Mouse (Mus musculus): Measurements from ENCODE around the gene Csnk1g1. TPM values are rescaled to one million over a fixed set of nuclear protein-coding genes. Genes with fewer than 3 reads are reported as not detected.
A peak's percentile ranks its signal among the peaks of the same experiment; 100 is the strongest.

Csnk1g1 gene
- polyA plus RNA-seq (2015; fragmentation: Nextera tagmentation; extraction: Ambion mirVana), result 8.4 and 8.9 TPM in 2 replicates

DNA sequence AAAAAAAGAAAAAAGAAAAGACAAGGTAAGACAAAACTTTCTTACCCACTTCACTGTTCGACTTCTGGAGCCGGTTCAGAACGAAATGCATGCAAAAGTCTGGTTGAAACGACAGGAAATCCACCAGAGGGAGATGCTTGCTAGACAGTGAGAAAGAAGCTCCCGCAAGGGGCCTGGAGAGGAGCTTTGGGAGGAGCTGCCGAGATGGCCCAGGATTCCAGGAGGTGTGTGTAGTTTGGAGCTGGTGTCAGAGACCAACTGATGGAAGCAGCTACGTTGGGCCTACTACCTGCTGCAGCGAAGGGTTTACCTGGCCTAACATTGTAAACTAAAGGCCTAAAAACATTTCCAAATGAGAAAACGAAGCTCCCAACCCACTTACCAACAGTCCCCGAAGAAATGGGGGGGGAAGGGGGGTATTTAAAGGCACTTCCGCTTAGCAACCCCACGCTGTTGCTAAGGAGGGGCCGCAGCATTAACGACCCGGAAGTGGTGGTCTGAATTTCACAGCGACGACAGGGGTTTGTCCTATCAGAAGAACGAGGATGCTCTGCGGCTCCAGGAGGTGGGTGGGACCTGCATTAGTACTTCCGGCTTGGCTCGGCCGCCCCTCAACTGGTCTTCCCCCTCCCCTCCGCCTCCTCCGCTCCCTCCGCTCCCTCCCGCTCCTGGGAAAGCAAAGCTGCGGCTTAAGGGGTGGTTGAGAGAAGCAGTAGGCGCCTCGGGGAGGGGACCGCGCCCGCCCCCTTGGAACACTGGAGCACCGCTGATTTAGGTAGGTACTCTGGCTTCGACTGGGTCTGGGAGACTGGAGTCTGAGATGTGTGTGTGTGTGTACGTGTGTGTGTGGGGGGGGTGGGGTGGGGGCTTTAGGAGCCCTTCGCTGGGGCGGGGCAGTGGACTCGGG, at the start of gene Csnk1g1, which contains the start of gene Trip4:
Gene Csnk1g1 (plus strand): TSS at position 531 of the 907 bp plus-strand sequence.
Gene Trip4 (minus strand): TSS at position 401 of the 907 bp plus-strand sequence.
- no peaks in the 10 kb centered on the region for H3K9me3 ChIP-seq (ENCODE audit: low read length)
- DNase-seq (ENCODE audit: low spot score), result peak; percentile 100
- H3K4me2 ChIP-seq (replicated peaks; ENCODE audit: low read depth, low read length), result peak within 1 kb of the TSS; percentile 88
- H3K4me1 ChIP-seq (ENCODE audit: insufficient read depth, low read depth, low read length), result no peaks in the 10 kb centered on the region
- peak; percentile 99 for ATAC-seq
- H3K9ac ChIP-seq (replicated peaks; ENCODE audit: low read depth), result peak within 1 kb of the TSS; percentile 70
- TF ChIP-seq CTCF (IDR thresholded peaks at IDR 0.05) (peak; percentile 67), EP300 (IDR thresholded peaks at IDR 0.05) (no peak)
- peak within 1 kb of the TSS; percentile 79 for H3K27ac ChIP-seq (ENCODE audit: low read length)
- H3K27me3 ChIP-seq (replicated peaks; ENCODE audit: insufficient read depth, low read length), result no peaks in the 10 kb centered on the region
- no peaks in the 10 kb centered on the region for H3K36me3 ChIP-seq (ENCODE audit: insufficient read depth, low read length)
- H3K4me3 ChIP-seq (ENCODE audit: low read depth, low read length), result peak within 1 kb of the TSS; percentile 84
- WGBS, result 1% methylated on average over 36 of the region's 38 CpGs

- no peak for ATAC-seq
- Histone ChIP-seq H3K4me3 (ENCODE audit: low read depth, low read length) (no peak overlapping the region), H3K27me3 (replicated peaks; ENCODE audit: insufficient read depth, low read length) (no peaks in the 10 kb centered on the region), H3K36me3 (ENCODE audit: insufficient read depth, low read length) (peaks cover 26% of the 10 kb centered on the region), H3K9me3 (ENCODE audit: low read length) (no peaks in the 10 kb centered on the region), H3K9ac (replicated peaks; ENCODE audit: low read depth) (no peak overlapping the region), H3K4me1 (ENCODE audit: insufficient read depth, low read depth, low read length) (no peaks in the 10 kb centered on the region), H3K4me2 (replicated peaks; ENCODE audit: low read depth, low read length) (no peak overlapping the region), H3K27ac (ENCODE audit: low read length) (no peak overlapping the region)
- WGBS, result 48% methylated on average over 1 of the region's 1 CpGs
- no peak for DNase-seq (ENCODE audit: low spot score)
- TF ChIP-seq CTCF (IDR thresholded peaks at IDR 0.05) (no peak), EP300 (IDR thresholded peaks at IDR 0.05) (no peak)
Measured at GRCm38 (mm10) chr9:65859656-65860055, 49.1 kb upstream of the Csnk1g1 start.

- no peaks in the 10 kb centered on the region for H3K4me1 ChIP-seq (ENCODE audit: insufficient read depth, low read depth, low read length)
- DNase-seq (ENCODE audit: low spot score), result peak; percentile 97
- H3K27me3 ChIP-seq (replicated peaks; ENCODE audit: insufficient read depth, low read length), result no peaks in the 10 kb centered on the region
- under 1% methylated on average over 37 of the region's 37 CpGs for WGBS
- peak; percentile 99 for ATAC-seq
- H3K9ac ChIP-seq (replicated peaks; ENCODE audit: low read depth), result peak overlapping the region; percentile 71
- no peaks in the 10 kb centered on the region for H3K36me3 ChIP-seq (ENCODE audit: insufficient read depth, low read length)
- no peaks in the 10 kb centered on the region for H3K9me3 ChIP-seq (ENCODE audit: low read length)
- TF ChIP-seq CTCF (IDR thresholded peaks at IDR 0.05) (peak; percentile 40), EP300 (IDR thresholded peaks at IDR 0.05) (no peak)
- peak overlapping the region; percentile 54 for H3K4me2 ChIP-seq (replicated peaks; ENCODE audit: low read depth, low read length)
- H3K4me3 ChIP-seq (ENCODE audit: low read depth, low read length), result peak overlapping the region; percentile 61
- peak overlapping the region; percentile 84 for H3K27ac ChIP-seq (ENCODE audit: low read length)
Measured at GRCm38 (mm10) chr9:65884564-65885315, 24.0 kb upstream of the Csnk1g1 start.

DNA sequence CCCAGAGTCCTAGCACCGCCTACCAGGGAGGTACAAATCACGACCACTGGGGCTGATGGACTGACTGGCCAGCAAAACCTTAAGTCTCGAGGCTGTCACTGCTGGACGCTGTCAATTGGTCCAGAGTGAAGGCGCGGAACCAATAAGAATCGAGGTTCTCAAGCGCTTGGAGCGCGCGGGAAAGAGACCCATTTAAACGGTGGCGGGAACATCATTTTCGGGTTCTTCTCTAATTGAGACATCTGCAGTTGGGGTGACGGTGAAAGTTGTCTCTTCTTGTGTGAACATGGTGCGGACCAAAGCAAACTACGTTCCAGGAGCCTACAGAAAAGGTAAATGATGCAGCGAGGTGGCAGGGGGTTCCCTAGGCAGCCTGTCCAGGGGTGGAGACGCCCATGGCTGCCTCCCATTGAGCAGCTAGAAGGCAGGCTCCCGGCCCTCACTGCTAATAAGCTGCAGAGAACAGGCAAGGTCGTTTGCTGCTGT, 18.5 kb upstream of the Csnk1g1 start, which contains the start of gene Pclaf:
Gene Pclaf (plus strand): TSS at position 95 of the 486 bp plus-strand sequence.
- no peaks in the 10 kb centered on the region for H3K36me3 ChIP-seq (ENCODE audit: insufficient read depth, low read length)
- no peak within 1 kb of the TSS for H3K27ac ChIP-seq (ENCODE audit: low read length)
- no peaks in the 10 kb centered on the region for H3K4me1 ChIP-seq (ENCODE audit: insufficient read depth, low read depth, low read length)
- H3K9ac ChIP-seq (replicated peaks; ENCODE audit: low read depth), result 0 out of 2 replicates have a peak within 1 kb of the TSS, but pooled peaks have one; percentile 12
- peak; percentile 99 for ATAC-seq
- no peaks in the 10 kb centered on the region for H3K27me3 ChIP-seq (replicated peaks; ENCODE audit: insufficient read depth, low read length)
- H3K9me3 ChIP-seq (ENCODE audit: low read length), result no peaks in the 10 kb centered on the region
- no peak for TF ChIP-seq CTCF (IDR thresholded peaks at IDR 0.05)
- TF ChIP-seq EP300 (IDR thresholded peaks at IDR 0.05), result no peak
- H3K4me3 ChIP-seq (ENCODE audit: low read depth, low read length), result peak within 1 kb of the TSS; percentile 41
- under 1% methylated on average over 21 of the region's 21 CpGs for WGBS
- peak within 1 kb of the TSS; percentile 77 for H3K4me2 ChIP-seq (replicated peaks; ENCODE audit: low read depth, low read length)
- peak; percentile 92 for DNase-seq (ENCODE audit: low spot score)

GRCm38 (mm10) chr9:65891126-65891525, 17.6 kb upstream of the Csnk1g1 start:
- H3K9me3 ChIP-seq (ENCODE audit: low read length), result no peaks in the 10 kb centered on the region
- TF ChIP-seq EP300 (IDR thresholded peaks at IDR 0.05) (no peak), CTCF (IDR thresholded peaks at IDR 0.05) (no peak)
- no peaks in the 10 kb centered on the region for H3K4me1 ChIP-seq (ENCODE audit: insufficient read depth, low read depth, low read length)
- ATAC-seq (no peak), DNase-seq (ENCODE audit: low spot score) (no peak)
- H3K27me3 ChIP-seq (replicated peaks; ENCODE audit: insufficient read depth, low read length), result no peaks in the 10 kb centered on the region
- no peak overlapping the region for H3K4me3 ChIP-seq (ENCODE audit: low read depth, low read length)
- 3% methylated on average over 5 of the region's 5 CpGs for WGBS
- no peak overlapping the region for H3K27ac ChIP-seq (ENCODE audit: low read length)
- no peak overlapping the region for H3K9ac ChIP-seq (replicated peaks; ENCODE audit: low read depth)
- no peak overlapping the region; the same call in 1 of the 2 replicates for H3K4me2 ChIP-seq (replicated peaks; ENCODE audit: low read depth, low read length)
- H3K36me3 ChIP-seq (ENCODE audit: insufficient read depth, low read length), result no peaks in the 10 kb centered on the region

DNA sequence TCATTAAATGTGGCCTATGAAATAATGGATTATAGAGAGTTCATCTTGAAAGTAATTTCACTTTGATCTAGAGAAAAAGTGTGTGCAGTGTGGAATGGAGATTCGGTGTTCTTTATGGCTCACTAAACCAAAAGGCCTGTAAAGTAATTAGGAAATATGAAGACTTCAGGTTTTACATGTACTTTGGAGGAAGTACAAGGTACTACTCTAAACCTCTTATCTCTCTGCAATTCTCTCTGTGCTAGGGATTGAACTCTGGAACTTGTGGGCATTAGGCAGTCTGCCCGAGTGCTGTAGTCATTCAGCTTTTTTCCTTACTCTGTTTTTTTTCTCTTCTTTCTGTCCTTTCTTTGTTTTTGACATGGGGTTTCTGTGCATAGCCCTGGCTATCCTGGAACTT, 11.7 kb upstream of the Csnk1g1 start:
- ATAC-seq (no peak), DNase-seq (ENCODE audit: low spot score) (no peak)
- H3K4me1 ChIP-seq (ENCODE audit: insufficient read depth, low read depth, low read length), result no peaks in the 10 kb centered on the region
- no peak overlapping the region for H3K9ac ChIP-seq (replicated peaks; ENCODE audit: low read depth)
- no peak overlapping the region for H3K4me2 ChIP-seq (replicated peaks; ENCODE audit: low read depth, low read length)
- no peak for TF ChIP-seq EP300 (IDR thresholded peaks at IDR 0.05)
- no peak for TF ChIP-seq CTCF (IDR thresholded peaks at IDR 0.05)
- no peaks in the 10 kb centered on the region for H3K27me3 ChIP-seq (replicated peaks; ENCODE audit: insufficient read depth, low read length)
- H3K4me3 ChIP-seq (ENCODE audit: low read depth, low read length), result no peak overlapping the region
- H3K27ac ChIP-seq (ENCODE audit: low read length), result no peak overlapping the region
- 81% methylated on average over 2 of the region's 2 CpGs for WGBS
- H3K9me3 ChIP-seq (ENCODE audit: low read length), result no peaks in the 10 kb centered on the region
- H3K36me3 ChIP-seq (ENCODE audit: insufficient read depth, low read length), result no peaks in the 10 kb centered on the region

Measured in lung, postnatal 0 days (tissue).